Mouse (Mus musculus) small intestine, adult 2 months (tissue): ENCODE data around the gene Taok1. TPM values are rescaled to one million over a fixed set of nuclear protein-coding genes. Genes with fewer than 3 reads are reported as not detected.

Experiments
- H3K27ac ChIP-seq: fragments of 200-500 bp; 2 replicates; pipeline ENCODE4 v1.5.1; 2012; ENCODE audit warnings: low read depth, low read length, control low read depth, inconsistent platforms; ENCODE audit not compliant: insufficient read depth
- H3K27me3 ChIP-seq: fragments of 200-500 bp; 2 replicates; pipeline ENCODE4 v1.6.1; 2012; ENCODE audit warnings: mild to moderate bottlenecking, moderate library complexity, low read length, inconsistent platforms; ENCODE audit not compliant: control insufficient read depth, insufficient read depth
- H3K36me3 ChIP-seq: fragments of 200-500 bp; 2 replicates; pipeline ENCODE4 v1.6.1; 2012; ENCODE audit warnings: mild to moderate bottlenecking, low read length, control low read depth, inconsistent platforms; ENCODE audit not compliant: control insufficient read depth, insufficient read depth
- H3K4me1 ChIP-seq: fragments of 200-500 bp; 2 replicates; pipeline ENCODE4 v1.6.1; 2012; ENCODE audit warnings: low read length, inconsistent platforms, mixed read lengths; ENCODE audit not compliant: control insufficient read depth, insufficient read depth, insufficient read length
- H3K4me3 ChIP-seq: fragments of 200-500 bp; 2 replicates; pipeline ENCODE4 v1.5.1; 2012; ENCODE audit warnings: low read depth, mild to moderate bottlenecking, control low read depth, inconsistent platforms, low read length, moderate library complexity
- CTCF ChIP-seq: fragments of 200-500 bp; IDR thresholded peaks from 2 replicates; pipeline ENCODE4 v1.5.1; 2012; ENCODE audit warnings: low read depth, mild to moderate bottlenecking, control low read depth, inconsistent platforms, low read length, moderate library complexity, mixed read lengths; ENCODE audit not compliant: insufficient replicate concordance, insufficient read length; ENCODE audit errors: extremely low read depth
- POLR2A ChIP-seq: fragments of 200-500 bp; IDR thresholded peaks from 2 replicates; pipeline ENCODE4 v1.6.1; 2012; ENCODE audit warnings: low read depth, mild to moderate bottlenecking, control low read depth, inconsistent platforms, low read length, moderate library complexity
- WGBS: fragments of 180-500 bp; shearing (Covaris S2); methylation state at CpG from one replicate; pipeline ENCODE4 v1.1.7; 2018; 5-methylcytosine and 5-hydroxymethylcytosine counted together
- polyA plus RNA-seq: library from polyadenylated mRNA; depleted of rRNA; stranded (reverse); fragments of >200 nt; gene quantifications from 2 replicates; pipeline ENCODE4 v1.2.3, GENCODE M21; 2012

Gene Taok1
- polyA plus RNA-seq, 1 experiment: 1.7 TPM

DNA sequence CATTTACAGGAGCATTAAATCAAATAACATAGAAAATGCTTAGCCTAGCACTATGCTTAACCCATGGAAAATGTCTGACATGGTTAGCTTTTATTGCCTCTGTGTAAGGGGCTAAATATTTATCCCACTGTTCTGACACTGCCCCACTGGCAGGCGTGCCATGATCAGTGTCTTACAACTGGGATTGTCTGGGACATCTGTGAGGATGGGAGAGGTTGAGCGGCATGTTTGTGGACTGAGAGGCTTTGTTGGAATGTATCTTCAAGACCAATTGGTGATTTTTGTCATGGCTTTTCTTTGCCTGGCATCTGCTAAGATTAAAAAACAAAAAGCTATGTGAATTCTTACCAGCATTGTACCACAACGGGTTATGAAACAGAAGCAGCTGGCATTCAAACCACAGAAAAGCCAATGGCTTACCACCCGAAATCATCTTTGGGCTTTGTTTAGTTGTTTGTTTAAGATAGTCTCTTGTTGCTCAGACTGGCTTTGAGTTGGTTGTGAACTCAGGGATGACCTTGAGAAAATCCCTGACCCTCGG, 7.5 kb upstream of the Taok1 start:
- Histone ChIP-seq H3K27ac (no peak overlapping the region), H3K36me3 (no peaks in the 10 kb centered on the region), H3K4me1 (no peaks in the 10 kb centered on the region), H3K4me3 (no peak overlapping the region), H3K27me3 (no peaks in the 10 kb centered on the region)
- TF ChIP-seq POLR2A: no peak
- no peak for TF ChIP-seq CTCF
- WGBS: 47% methylated on average over 5 of the region's 5 CpGs

GRCm38 (mm10) chr11:77606835-77607537, 629 bp downstream of the Taok1 start:
- under 1% methylated on average over 46 of the region's 48 CpGs for WGBS
- TF ChIP-seq CTCF (no peak), POLR2A (peak; percentile 29; the same call in 1 of the 2 replicates)
- Histone ChIP-seq H3K4me3 (peak overlapping the region; percentile 82), H3K4me1 (no peaks in the 10 kb centered on the region; the same call in none of the 2 replicates), H3K27me3 (no peaks in the 10 kb centered on the region), H3K27ac (peak overlapping the region; percentile 86), H3K36me3 (0 out of 2 replicates have a peak, but pooled peaks cover 6% of the 10 kb centered on the region)

DNA sequence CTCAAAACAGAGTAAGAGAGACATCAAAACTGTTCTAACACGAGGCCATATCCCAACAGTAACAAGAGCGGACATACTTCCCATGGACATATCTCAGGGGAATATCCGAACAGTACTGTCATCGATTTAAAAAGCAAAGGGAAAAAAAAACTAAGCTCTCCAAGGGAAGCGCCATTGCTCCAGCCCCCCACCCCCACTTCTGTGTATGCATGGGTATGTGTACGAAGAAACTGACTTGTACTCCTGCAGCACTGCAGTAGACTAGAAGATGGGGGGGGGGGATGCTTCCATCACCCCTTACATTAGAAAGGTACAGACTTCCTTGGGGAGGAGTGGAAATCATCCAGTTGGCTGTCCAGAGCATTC, 1.2 kb downstream of the Taok1 start:
- Histone ChIP-seq H3K27me3 (no peaks in the 10 kb centered on the region), H3K4me1 (no peaks in the 10 kb centered on the region; the same call in none of the 2 replicates), H3K4me3 (peak overlapping the region; percentile 82), H3K27ac (0 out of 2 replicates have a peak overlapping the region, but pooled peaks have one; percentile 13), H3K36me3 (0 out of 2 replicates have a peak, but pooled peaks cover 6% of the 10 kb centered on the region)
- WGBS: 2% methylated on average over 6 of the region's 6 CpGs
- TF ChIP-seq CTCF: no peak
- no peak for TF ChIP-seq POLR2A

DNA sequence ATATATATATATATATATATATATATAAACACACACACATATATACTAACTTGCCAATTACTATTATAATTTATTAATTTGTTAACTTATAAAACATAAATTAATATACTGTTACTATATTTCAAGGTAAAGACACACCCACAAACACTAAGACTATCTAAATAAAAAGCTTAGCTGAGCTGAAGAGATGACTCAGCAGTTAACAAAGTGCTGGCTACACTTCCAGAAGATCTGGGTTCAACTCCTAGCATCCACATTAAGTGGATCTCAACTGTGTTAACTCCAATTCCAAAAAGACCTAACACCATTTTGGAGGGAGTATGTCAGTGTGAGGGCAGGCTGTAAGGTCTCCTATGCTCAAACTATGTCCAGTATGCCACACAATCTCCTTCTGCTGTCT, 10.3 kb downstream of the Taok1 start:
- no peaks in the 10 kb centered on the region for H3K27me3 ChIP-seq
- H3K36me3 ChIP-seq: peaks cover 10% of the 10 kb centered on the region
- no peaks in the 10 kb centered on the region for H3K4me1 ChIP-seq
- no peak overlapping the region for H3K27ac ChIP-seq
- H3K4me3 ChIP-seq: no peak overlapping the region
- TF ChIP-seq CTCF (no peak), POLR2A (no peak)

GRCm38 (mm10) chr11:77591388-77591787, 16.2 kb downstream of the Taok1 start:
- peaks cover 9% of the 10 kb centered on the region for H3K36me3 ChIP-seq
- H3K27ac ChIP-seq: no peak overlapping the region
- WGBS: 80% methylated on average over 2 of the region's 2 CpGs
- no peaks in the 10 kb centered on the region for H3K27me3 ChIP-seq
- TF ChIP-seq POLR2A (no peak), CTCF (no peak)
- H3K4me1 ChIP-seq: no peaks in the 10 kb centered on the region
- H3K4me3 ChIP-seq: no peak overlapping the region

DNA sequence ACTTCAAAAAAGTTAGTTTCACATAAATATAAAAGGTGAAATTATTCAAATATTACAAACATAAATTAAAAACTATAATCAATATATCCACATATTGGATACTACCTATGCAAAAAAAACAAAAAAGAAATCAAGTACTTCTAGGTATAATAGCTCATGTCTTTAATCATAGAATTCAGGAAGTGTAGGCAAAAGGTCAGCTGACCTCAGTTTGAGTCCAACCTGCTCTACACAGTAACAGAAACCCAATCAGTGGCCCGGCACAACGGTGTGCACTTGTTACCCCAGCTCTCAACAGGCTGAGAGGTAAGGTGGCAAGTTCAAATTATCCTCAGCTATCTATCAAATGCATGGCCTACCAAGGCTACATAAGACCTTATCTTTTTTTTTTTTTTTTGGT, 16.8 kb downstream of the Taok1 start:
- TF ChIP-seq CTCF: no peak
- TF ChIP-seq POLR2A: no peak
- no peak overlapping the region for H3K4me3 ChIP-seq
- H3K27ac ChIP-seq: no peak overlapping the region
- H3K36me3 ChIP-seq: peaks cover 9% of the 10 kb centered on the region
- 91% methylated on average over 2 of the region's 2 CpGs for WGBS
- no peaks in the 10 kb centered on the region for H3K4me1 ChIP-seq
- no peaks in the 10 kb centered on the region for H3K27me3 ChIP-seq

DNA sequence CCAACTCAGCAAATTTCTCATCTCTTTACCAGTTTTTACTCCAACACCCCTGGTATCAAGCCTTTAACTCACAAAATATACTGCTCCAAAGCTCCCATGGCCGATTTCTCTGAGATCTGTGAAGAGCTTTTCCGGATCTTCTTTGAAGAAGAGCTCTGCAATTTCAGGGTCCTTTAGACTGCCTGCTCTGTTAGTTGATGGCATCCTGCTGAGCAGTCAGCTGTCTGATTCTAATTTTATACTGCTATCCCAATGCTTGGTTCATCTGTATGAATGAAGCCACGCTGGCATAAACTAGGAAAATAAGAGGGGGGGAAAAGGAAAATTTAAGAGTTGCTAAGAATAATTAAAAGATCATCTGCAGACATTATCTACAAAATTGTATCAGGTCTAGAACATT, 22.4 kb downstream of the Taok1 start:
- Histone ChIP-seq H3K36me3 (peaks cover 32% of the 10 kb centered on the region), H3K27ac (no peak overlapping the region), H3K27me3 (no peaks in the 10 kb centered on the region), H3K4me3 (no peak overlapping the region), H3K4me1 (no peaks in the 10 kb centered on the region)
- 90% methylated on average over 3 of the region's 3 CpGs for WGBS
- TF ChIP-seq POLR2A: no peak
- no peak for TF ChIP-seq CTCF

DNA sequence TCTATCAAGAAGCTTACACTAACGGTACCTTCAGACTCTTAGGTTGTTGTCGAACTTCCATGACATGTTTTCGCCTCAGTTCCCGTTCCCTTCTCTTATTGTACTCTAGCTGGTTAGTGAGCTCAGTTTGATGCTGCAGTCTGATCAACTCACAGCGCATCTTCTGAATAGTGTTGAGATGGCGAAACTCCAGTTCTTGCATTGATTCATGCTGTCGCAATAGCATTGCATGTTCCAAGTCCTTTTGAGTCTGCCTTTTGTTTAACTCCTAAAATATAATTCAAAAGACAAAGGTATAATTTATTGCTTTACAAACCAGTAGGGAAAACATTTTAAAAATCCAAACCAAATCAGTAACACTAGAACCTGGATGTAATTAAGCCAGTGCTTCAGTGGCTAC, 62.4 kb downstream of the Taok1 start:
- peaks cover 58% of the 10 kb centered on the region for H3K36me3 ChIP-seq
- no peak overlapping the region for H3K27ac ChIP-seq
- WGBS: 94% methylated on average over 7 of the region's 7 CpGs
- no peak for TF ChIP-seq POLR2A
- TF ChIP-seq CTCF: no peak
- H3K4me1 ChIP-seq: no peaks in the 10 kb centered on the region
- H3K27me3 ChIP-seq: no peaks in the 10 kb centered on the region
- H3K4me3 ChIP-seq: no peak overlapping the region
